Mouse (Mus musculus) E14TG2a.4 (cell line): Measurements from ENCODE around the gene Dmrt3.
A peak's percentile ranks its signal among the peaks of the same experiment; 100 is the strongest.

Experiments used
- H3K27me3 ChIP-seq: 2 replicates; pipeline ENCODE4 v1.6.1; 2014; ENCODE audit warnings: low read length, control low read depth; ENCODE audit not compliant: insufficient read depth
- H3K36me3 ChIP-seq: 2 replicates; pipeline ENCODE4 v1.6.1; 2014; ENCODE audit warnings: low read length, control low read depth; ENCODE audit not compliant: insufficient read depth
- H3K4me1 ChIP-seq: replicated peaks from 2 replicates; pipeline ENCODE4 v1.6.1; 2014; ENCODE audit warnings: low read depth, low read length, control low read depth
- H3K4me3 ChIP-seq: replicated peaks from 2 replicates; pipeline ENCODE4 v1.5.1; 2014; ENCODE audit warnings: mild to moderate bottlenecking, low read length
- H3K9me3 ChIP-seq: 2 replicates; pipeline ENCODE4 v1.6.1; 2014; ENCODE audit warnings: low read length, control low read depth
- CTCF ChIP-seq: conservative IDR thresholded peaks from 2 replicates; pipeline ENCODE4 v1.5.1; 2014; ENCODE audit warnings: low read length
- NANOG ChIP-seq: IDR thresholded peaks from 2 replicates; pipeline ENCODE4 v1.6.1; 2014; ENCODE audit warnings: borderline replicate concordance, low read length, mixed read lengths
- POU5F1 ChIP-seq: IDR thresholded peaks from 2 replicates; pipeline ENCODE4 v1.6.1; 2014; ENCODE audit warnings: low read length, borderline replicate concordance

Gene Dmrt3

GRCm38 (mm10) chr19:25612806-25613295 is 2.8 kb downstream of the Dmrt3 start:
- Histone ChIP-seq H3K27me3 (peaks cover 93% of the 10 kb centered on the region), H3K4me1 (peaks cover 33% of the 10 kb centered on the region), H3K36me3 (no peaks in the 10 kb centered on the region), H3K4me3 (no peak overlapping the region), H3K9me3 (peaks cover 3% of the 10 kb centered on the region; the same call in 1 of the 2 replicates)
- TF ChIP-seq NANOG (no peak), POU5F1 (no peak), CTCF (no peak)

GRCm38 (mm10) chr19:25613476-25614300 is 3.6 kb downstream of the Dmrt3 start:
- H3K27me3 ChIP-seq, result peaks cover 92% of the 10 kb centered on the region
- TF ChIP-seq POU5F1 (no peak), NANOG (no peak), CTCF (no peak)
- H3K9me3 ChIP-seq, result peaks cover 3% of the 10 kb centered on the region; the same call in 1 of the 2 replicates
- no peak overlapping the region for H3K4me3 ChIP-seq
- H3K4me1 ChIP-seq, result peaks cover 24% of the 10 kb centered on the region
- H3K36me3 ChIP-seq, result no peaks in the 10 kb centered on the region

GRCm38 (mm10) chr19:25615889-25616288 is 5.8 kb downstream of the Dmrt3 start:
- TF ChIP-seq POU5F1, result no peak
- no peak for TF ChIP-seq NANOG
- TF ChIP-seq CTCF, result no peak
- Histone ChIP-seq H3K27me3 (peaks cover 89% of the 10 kb centered on the region), H3K4me1 (peaks cover 12% of the 10 kb centered on the region; the same call in 1 of the 2 replicates), H3K9me3 (peaks cover 3% of the 10 kb centered on the region; the same call in 1 of the 2 replicates), H3K4me3 (no peak overlapping the region), H3K36me3 (no peaks in the 10 kb centered on the region)

GRCm38 (mm10) chr19:25622291-25623251 is 12.5 kb downstream of the Dmrt3 start:
- no peaks in the 10 kb centered on the region for H3K9me3 ChIP-seq
- peaks cover 82% of the 10 kb centered on the region for H3K27me3 ChIP-seq
- H3K36me3 ChIP-seq, result no peaks in the 10 kb centered on the region
- TF ChIP-seq CTCF, result peak; percentile 48
- TF ChIP-seq POU5F1, result no peak
- peaks cover 9% of the 10 kb centered on the region for H3K4me1 ChIP-seq
- H3K4me3 ChIP-seq, result peak overlapping the region; percentile 65

- H3K9me3 ChIP-seq, result no peaks in the 10 kb centered on the region
- H3K27me3 ChIP-seq, result peaks cover 39% of the 10 kb centered on the region
- TF ChIP-seq POU5F1, result no peak
- peak; percentile 96 for TF ChIP-seq CTCF
- TF ChIP-seq NANOG, result no peak
- H3K4me3 ChIP-seq, result no peak overlapping the region
- H3K4me1 ChIP-seq, result no peaks in the 10 kb centered on the region
- no peaks in the 10 kb centered on the region for H3K36me3 ChIP-seq
Observed at GRCm38 (mm10) chr19:25628490-25628889, 18.4 kb downstream of the Dmrt3 start.

- TF ChIP-seq POU5F1 (no peak), CTCF (no peak), NANOG (no peak)
- H3K27me3 ChIP-seq, result peaks cover 4% of the 10 kb centered on the region; the same call in 1 of the 2 replicates
- H3K4me1 ChIP-seq, result no peaks in the 10 kb centered on the region
- no peak overlapping the region for H3K4me3 ChIP-seq
- H3K36me3 ChIP-seq, result no peaks in the 10 kb centered on the region
- no peaks in the 10 kb centered on the region for H3K9me3 ChIP-seq
Observed at GRCm38 (mm10) chr19:25635119-25635518, 25.0 kb downstream of the Dmrt3 start.

GRCm38 (mm10) chr19:25635622-25636244 is 25.6 kb downstream of the Dmrt3 start:
- Histone ChIP-seq H3K4me1 (no peaks in the 10 kb centered on the region), H3K4me3 (no peak overlapping the region), H3K36me3 (no peaks in the 10 kb centered on the region), H3K27me3 (0 out of 2 replicates have a peak, but pooled peaks cover 2% of the 10 kb centered on the region), H3K9me3 (no peaks in the 10 kb centered on the region)
- TF ChIP-seq POU5F1 (no peak), CTCF (peak; percentile 87)

GRCm38 (mm10) chr19:25638766-25639361 is 28.8 kb downstream of the Dmrt3 start:
- H3K27me3 ChIP-seq, result 0 out of 2 replicates have a peak, but pooled peaks cover 2% of the 10 kb centered on the region
- TF ChIP-seq CTCF (no peak), POU5F1 (no peak), NANOG (no peak)
- peaks cover 5% of the 10 kb centered on the region for H3K9me3 ChIP-seq
- H3K4me3 ChIP-seq, result no peak overlapping the region
- H3K4me1 ChIP-seq, result no peaks in the 10 kb centered on the region
- H3K36me3 ChIP-seq, result no peaks in the 10 kb centered on the region
